Mouse (Mus musculus) liver, embryonic 14.5 days (tissue): Measurements from ENCODE around the gene Eipr1.

Experiments used
- CTCF ChIP-seq: IDR thresholded peaks from 2 replicates; pipeline ENCODE4 v1.5.1; 2016; ENCODE audit warnings: antibody characterized with exemption, low read depth, control low read depth
- EP300 ChIP-seq: IDR thresholded peaks from 2 replicates; pipeline ENCODE4 v1.6.1; 2016; ENCODE audit warnings: antibody characterized with exemption, low read depth

- peak; percentile 69 for TF ChIP-seq CTCF
- TF ChIP-seq EP300, result no peak
These were observed 22.2 kb downstream of the Eipr1 start for GRCm38 (mm10) chr12:28773815-28774214.
